Mouse (Mus musculus) testis, adult 2 months (tissue): ENCODE results near the gene Minos1.

ENCODE experiments used
- CTCF ChIP-seq: fragments of 200-500 bp; IDR thresholded peaks from 2 replicates; pipeline ENCODE4 v1.5.1; 2012; ENCODE audit warnings: low read depth, mild to moderate bottlenecking, inconsistent platforms, low read length, moderate library complexity; ENCODE audit not compliant: control insufficient read depth, insufficient read depth, insufficient replicate concordance
- POLR2A ChIP-seq: fragments of 200-500 bp; IDR thresholded peaks from 2 replicates; pipeline ENCODE4 v1.6.1; 2012; ENCODE audit warnings: low read depth, mild to moderate bottlenecking, inconsistent platforms, low read length, moderate library complexity; ENCODE audit not compliant: control insufficient read depth

DNA sequence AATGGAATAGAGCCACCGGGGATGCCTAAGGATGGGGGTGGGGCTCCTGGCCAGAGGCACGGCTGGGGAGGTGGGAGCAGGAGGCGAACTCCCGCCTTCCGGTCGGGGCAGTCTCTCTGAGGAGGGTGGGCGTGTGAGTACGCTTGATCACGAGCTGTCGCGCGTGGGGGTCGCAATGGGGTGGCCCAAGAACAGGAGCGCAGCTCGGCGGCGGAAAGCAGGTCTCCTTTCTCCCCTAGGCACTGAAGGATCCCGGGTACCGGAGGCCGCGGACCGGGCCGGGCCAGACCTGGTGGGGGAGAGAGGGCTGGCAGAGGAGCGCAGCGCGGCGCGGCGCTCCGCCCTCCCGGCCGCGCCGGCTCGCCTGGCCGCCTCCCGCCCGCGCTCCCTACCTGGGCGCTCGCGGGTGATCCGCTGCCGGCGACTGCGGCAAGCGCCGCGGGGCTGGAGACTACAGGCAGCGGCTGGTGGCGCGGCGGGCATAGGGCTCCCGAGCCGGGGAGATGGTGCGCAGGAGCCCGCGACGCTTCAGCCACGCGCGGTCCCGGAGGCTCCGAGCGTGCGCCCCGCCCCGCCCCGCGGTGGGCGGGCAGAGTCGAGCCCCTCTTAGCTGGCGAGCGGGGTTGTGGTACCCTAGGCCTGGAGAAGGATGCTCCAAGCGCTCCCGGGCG, 55.7 kb downstream of the Minos1 start, which contains the start of gene Htr6:
- TF ChIP-seq POLR2A (no peak), CTCF (no peak)
